Mouse (Mus musculus): ENCODE results near the gene Phrf1.

Gene Phrf1

DNA sequence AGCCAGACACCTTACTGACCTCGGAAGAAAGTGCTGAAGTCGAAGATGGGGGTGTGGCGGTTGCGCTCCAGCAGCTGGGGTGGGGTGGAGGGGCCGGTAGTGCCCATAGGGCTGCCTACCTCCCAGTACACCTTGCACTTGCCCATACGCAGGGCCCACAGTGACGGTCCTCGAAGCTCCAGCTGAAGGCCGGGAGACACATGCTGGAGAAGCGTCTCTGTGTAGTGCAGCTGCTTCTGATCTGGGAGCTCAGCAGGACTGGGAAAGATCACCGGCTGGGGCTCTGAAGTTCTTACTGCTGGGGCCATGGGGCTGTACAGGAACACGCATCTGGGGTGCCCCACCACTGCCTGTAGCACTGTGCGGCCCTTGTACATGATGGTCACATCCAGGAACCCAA lies 35.1 kb downstream of the Phrf1 start:
- POLR2A ChIA-PET: interaction anchor here in 3 of 4 experiments (0.7 to 2.2 kb wide), 22 partner anchors 9 to 142 kb away, joined by 3 to 10 read pairs (median 4); partner anchors contain the start of genes Deaf1 (in 1 of the 3), Rassf7 (in 1 of the 3) and Tmem80 (in 1 of the 3)
- CTCF ChIA-PET: interaction anchor here (0.5 to 1.4 kb wide), 13 partner anchors 10 to 422 kb away, joined by 3 to 5 read pairs (median 3); partner anchors contain the start of gene Sct (in 2 of the 4)

DNA sequence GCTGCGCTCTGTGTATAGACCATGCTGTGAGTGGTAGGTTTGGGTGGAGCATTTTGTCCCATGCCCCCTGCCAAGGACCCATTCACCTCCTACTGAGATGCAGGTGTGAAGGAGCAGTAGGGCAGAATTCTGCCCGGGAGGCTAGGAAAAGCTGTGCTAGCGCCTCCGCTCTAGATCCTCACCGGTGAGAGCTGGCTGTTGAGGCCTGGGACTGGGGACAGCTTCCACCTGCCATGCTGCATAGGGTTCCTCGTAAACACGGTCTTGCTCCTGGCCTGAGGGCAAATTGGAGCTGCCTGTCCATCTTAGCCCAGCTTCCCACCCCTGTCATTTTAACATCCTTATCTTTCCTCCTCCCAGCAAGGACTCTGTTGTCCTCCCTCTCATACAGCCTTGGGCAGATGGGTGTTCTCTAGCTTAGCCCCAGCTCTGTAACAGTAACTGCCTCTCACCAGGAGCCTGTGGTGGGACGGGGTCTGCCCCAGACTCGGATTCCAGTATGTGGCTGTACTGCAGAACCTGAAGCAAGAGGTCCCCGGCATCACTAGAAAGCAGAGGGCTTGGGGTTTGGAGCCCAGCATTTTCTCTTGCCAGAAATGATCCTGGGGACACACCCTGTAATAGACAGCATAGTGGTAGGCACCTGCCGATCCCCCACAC lies 35.6 kb downstream of the Phrf1 start:
- ChIA-PET POLR2A (interaction anchor here (0.7 to 2.2 kb wide), 24 partner anchors 9 to 179 kb away, joined by 3 to 11 read pairs (median 4); partner anchors contain the start of genes Deaf1 (in 1 of the 4), Rassf7 (in 1 of the 4) and Tmem80 (in 1 of the 4)), CTCF (interaction anchor here in 3 of 4 experiments (0.6 to 1.4 kb wide), 10 partner anchors 11 to 422 kb away, joined by 3 to 5 read pairs (median 4); partner anchors contain the start of gene Sct (in 2 of the 3))

DNA sequence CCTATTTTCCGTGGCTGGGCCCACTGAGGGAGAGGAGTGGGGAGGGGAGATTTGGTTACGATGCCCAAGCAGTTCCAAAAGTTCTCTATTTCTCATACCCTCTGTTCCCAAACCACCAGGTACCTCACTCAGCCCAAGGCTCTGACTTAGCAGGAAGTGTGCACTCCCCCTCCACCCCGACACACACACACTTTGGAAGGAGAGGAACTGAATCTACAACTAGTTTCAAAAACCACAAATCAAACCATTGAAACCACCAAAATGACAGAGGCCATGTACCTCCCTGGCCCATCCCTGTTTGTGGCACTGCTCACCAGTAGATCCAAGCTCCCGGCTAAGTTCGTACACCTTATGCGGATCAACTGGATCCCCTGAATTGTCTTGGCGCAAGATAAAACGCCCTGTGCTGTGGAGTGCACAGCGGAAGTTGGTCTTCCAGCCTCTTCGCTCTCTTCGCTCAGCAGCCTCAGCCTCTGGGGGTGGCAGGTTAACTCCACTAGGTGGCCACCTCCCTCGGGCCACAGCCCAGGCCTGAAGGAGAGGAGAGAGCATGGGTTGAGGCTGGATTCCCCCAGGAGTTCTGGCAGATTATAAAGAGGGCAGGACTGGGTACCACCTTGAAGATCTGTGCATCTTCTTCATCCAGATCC lies 36.3 kb downstream of the Phrf1 start:
- ChIA-PET CTCF (interaction anchor here in 3 of 4 experiments (1.1 to 1.4 kb wide), 5 partner anchors 11 to 204 kb away, joined by 3 to 5 read pairs (median 4); no protein-coding TSS in a partner anchor), POLR2A (interaction anchor here in 2 of 4 experiments (0.7 to 2.2 kb wide), 10 partner anchors 10 to 178 kb away, joined by 3 to 11 read pairs (median 4); partner anchors contain the start of genes Deaf1 (in 1 of the 2), Eps8l2 (in 1 of the 2) and Tmem80 (in 1 of the 2))

- CTCF ChIA-PET: interaction anchor here in 1 of 4 experiments (0.6 kb wide), 1 partner anchor 11 kb away, joined by 5 read pairs; the partner anchor contains the start of gene Cdhr5
- POLR2A ChIA-PET: interaction anchor here in 2 of 4 experiments (0.8 to 1.3 kb wide), 5 partner anchors 29 to 73 kb away, joined by 3 to 4 read pairs (median 3); partner anchors contain the start of genes Eps8l2 (in 1 of the 2) and Rassf7 (in 1 of the 2)
Measured at GRCm38 (mm10) chr7:141265411-141265738, 36.8 kb downstream of the Phrf1 start.

- POLR2A ChIA-PET: interaction anchor here in 2 of 4 experiments (0.6 to 1.5 kb wide), 8 partner anchors 11 to 72 kb away, joined by 3 to 4 read pairs (median 3); partner anchors contain the start of genes Eps8l2 (in 1 of the 2), Rassf7 (in 1 of the 2) and Sct (in 1 of the 2)
- CTCF ChIA-PET: interaction anchor here in 3 of 4 experiments (0.6 to 1.2 kb wide), 4 partner anchors 11 to 90 kb away, joined by 3 to 5 read pairs (median 3); partner anchors contain the start of genes Sct (in 2 of the 3) and Cdhr5 (in 1 of the 3)
Measured at GRCm38 (mm10) chr7:141265739-141266561, 37.4 kb downstream of the Phrf1 start, which contains the start of gene Irf7. Irf7 (minus strand) TSS chr7:141266481.

GRCm38 (mm10) chr7:141268466-141269272 lies 40.1 kb downstream of the Phrf1 start:
- CTCF ChIA-PET: interaction anchor here in 2 of 4 experiments (0.5 to 1.3 kb wide), 4 partner anchors 10 to 242 kb away, joined by 3 to 5 read pairs (median 3); partner anchors contain the start of gene Sct (in 1 of the 2)
- POLR2A ChIA-PET: interaction anchor here in 2 of 4 experiments (0.6 to 3.1 kb wide), 16 partner anchors 8 to 653 kb away, joined by 3 to 9 read pairs (median 3); partner anchors contain the start of genes Cdhr5 (in 1 of the 2), Rassf7 (in 1 of the 2), Rnh1 (in 1 of the 2) and Sct (in 1 of the 2)

GRCm38 (mm10) chr7:141269273-141269545 lies 40.6 kb downstream of the Phrf1 start:
- ChIA-PET POLR2A (interaction anchor here in 2 of 4 experiments (0.6 to 3.1 kb wide), 13 partner anchors 10 to 653 kb away, joined by 3 to 9 read pairs (median 3); partner anchors contain the start of genes Rassf7 (in 1 of the 2), Sct (in 1 of the 2) and Taldo1 (in 1 of the 2)), CTCF (interaction anchor here in 2 of 4 experiments (0.5 to 1.3 kb wide), 3 partner anchors 10 to 242 kb away, joined by 3 read pairs; partner anchors contain the start of gene Sct (in 1 of the 2))

DNA sequence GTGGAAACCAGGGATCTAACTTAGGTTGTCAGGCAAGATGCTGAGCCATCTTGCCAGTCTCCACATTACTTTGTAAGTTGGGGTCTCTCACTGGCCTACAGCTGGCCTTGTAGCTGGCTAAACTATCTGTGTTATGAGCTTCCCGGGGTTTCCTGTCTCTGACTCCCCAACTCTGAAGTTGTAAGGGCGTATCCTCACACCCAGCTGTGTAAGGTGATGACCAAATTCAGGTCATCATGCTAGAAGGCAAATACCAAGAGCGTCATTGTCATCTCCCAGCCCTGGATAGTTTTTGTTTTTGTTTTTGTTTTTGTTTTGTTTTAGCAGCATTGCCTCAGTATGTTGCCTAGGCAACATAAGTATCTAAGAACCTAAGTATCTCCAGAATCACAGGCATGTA lies 42.0 kb downstream of the Phrf1 start:
- POLR2A ChIA-PET: interaction anchor here in 2 of 4 experiments (1.1 to 3.1 kb wide), 2 partner anchors 9 to 93 kb away, joined by 4 to 9 read pairs; partner anchors contain the start of gene Sct (in 1 of the 2)
- CTCF ChIA-PET: no interaction called here

GRCm38 (mm10) chr7:141275356-141275755 lies 46.8 kb downstream of the Phrf1 start:
- ChIA-PET POLR2A (interaction anchor here in 1 of 4 experiments (0.8 to 1.4 kb wide), 3 partner anchors 9 to 82 kb away, joined by 3 to 5 read pairs (median 3); partner anchors contain the start of genes Hras and Lrrc56), CTCF (interaction anchor here in 1 of 4 experiments (0.7 kb wide), 1 partner anchor 13 kb away, joined by 4 read pairs; no protein-coding TSS in a partner anchor)

- ChIA-PET CTCF (interaction anchor here (0.5 to 1.6 kb wide), 4 partner anchors 9 to 470 kb away, joined by 3 to 5 read pairs (median 4); no protein-coding TSS in a partner anchor), POLR2A (interaction anchor here in 3 of 4 experiments (0.8 to 4.0 kb wide), 15 partner anchors 8 to 419 kb away, joined by 3 to 32 read pairs (median 3); partner anchors contain the start of genes Bet1l (in 1 of the 3), Drd4 (in 1 of the 3), Rassf7 (in 1 of the 3) and Rnh1 (in 1 of the 3))
Measured at GRCm38 (mm10) chr7:141276546-141276945, 48.0 kb downstream of the Phrf1 start, which contains the start of gene Cdhr5. Cdhr5 (minus strand) TSS chr7:141276786.

DNA sequence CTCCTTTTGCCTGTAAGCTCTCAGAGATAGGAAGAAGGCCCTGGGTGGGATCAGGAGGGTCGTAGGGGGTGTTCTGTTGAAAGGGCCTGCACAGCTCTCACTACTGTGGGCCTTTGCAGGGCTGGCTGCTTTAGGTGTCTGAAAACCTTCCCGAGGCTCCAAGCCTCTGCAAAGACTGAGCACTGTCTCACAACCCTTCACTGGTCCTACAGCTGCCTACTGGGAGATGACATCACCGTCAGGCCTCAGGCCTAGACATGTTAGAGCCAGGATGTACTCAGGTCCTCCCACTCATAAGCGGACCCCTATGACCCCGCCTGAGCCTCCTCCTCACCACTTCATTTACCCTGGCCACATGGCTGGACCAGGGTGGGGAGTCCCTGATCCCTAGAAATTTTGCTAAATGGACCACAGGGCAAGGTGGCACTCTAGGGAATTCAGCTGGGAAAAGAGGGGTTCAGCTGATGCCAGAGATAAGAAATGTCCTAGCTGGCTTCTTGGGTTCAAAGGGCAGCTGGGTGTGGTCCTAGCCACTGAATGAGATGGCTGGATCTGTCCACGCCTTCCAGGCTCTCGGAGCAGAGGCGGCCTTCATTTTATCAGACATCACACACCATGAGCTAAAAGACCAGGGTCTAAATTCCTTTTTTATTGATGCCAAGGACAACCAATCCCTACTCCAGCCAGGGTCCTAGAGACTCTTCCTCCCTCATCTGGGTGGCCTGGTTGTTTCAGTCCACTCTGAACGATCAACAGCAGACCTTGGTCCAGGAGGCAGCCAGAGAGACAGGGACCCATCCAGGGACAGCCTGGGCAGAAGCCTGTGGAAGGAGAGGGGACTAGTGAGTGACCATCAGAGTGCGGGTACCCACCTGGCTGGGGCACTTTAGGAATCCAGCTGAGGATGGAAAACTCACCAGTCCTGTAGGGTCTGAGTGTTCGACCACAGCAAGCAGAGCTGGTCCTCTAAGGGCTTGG lies 49.4 kb downstream of the Phrf1 start:
- CTCF ChIA-PET: interaction anchor here in 3 of 4 experiments (0.7 to 1.8 kb wide), 19 partner anchors 8 to 206 kb away, joined by 3 to 7 read pairs (median 4); partner anchors contain the start of genes Eps8l2 (in 1 of the 3), Irf7 (in 1 of the 3) and Taldo1 (in 1 of the 3)

GRCm38 (mm10) chr7:141278766-141279590 lies 50.4 kb downstream of the Phrf1 start, which contains the start of gene Sct:
Sct (minus strand) TSS chr7:141279133.
- POLR2A ChIA-PET: interaction anchor here in 3 of 4 experiments (0.8 to 4.0 kb wide), 36 partner anchors 9 to 320 kb away, joined by 3 to 32 read pairs (median 4); partner anchors contain the start of genes Taldo1 (in 2 of the 3), Deaf1 (in 1 of the 3), Irf7 (in 1 of the 3) and Rassf7 (in 1 of the 3)
- CTCF ChIA-PET: interaction anchor here (0.5 to 1.8 kb wide), 27 partner anchors 9 to 202 kb away, joined by 3 to 10 read pairs (median 3); partner anchors contain the start of genes Irf7 (in 2 of the 4), Taldo1 (in 2 of the 4) and Eps8l2 (in 1 of the 4)

More for the DNA sequence above, 49.4 kb downstream of the Phrf1 start:
- POLR2A ChIA-PET: interaction anchor here in 3 of 4 experiments (0.8 to 4.0 kb wide), 31 partner anchors 7 to 319 kb away, joined by 3 to 32 read pairs (median 3); partner anchors contain the start of genes Deaf1 (in 1 of the 3), Drd4 (in 1 of the 3), Irf7 (in 1 of the 3) and Rassf7 (in 1 of the 3)

DNA sequence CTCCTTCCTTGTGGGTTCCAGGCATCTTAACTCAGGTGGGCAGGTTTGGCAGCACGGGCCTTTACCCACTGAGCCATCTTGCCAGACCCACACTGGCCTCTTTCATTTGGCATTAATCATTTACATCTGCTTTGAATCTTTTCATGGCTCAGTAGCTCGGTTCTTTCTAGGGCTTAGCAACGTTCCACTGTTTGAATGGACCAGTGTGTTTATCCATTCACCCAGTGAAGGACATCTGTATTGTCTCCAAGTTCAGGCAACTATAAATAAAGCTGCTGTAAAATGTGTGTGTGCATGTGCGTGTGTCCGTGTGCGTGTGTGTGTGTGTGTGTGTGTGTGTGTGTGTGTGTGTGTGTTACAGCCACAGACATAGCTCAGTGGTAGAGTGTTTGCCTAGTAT lies 52.9 kb downstream of the Phrf1 start:
- ChIA-PET CTCF (interaction anchor here in 1 of 4 experiments (1.6 kb wide), 1 partner anchor 29 kb away, joined by 4 read pairs; no protein-coding TSS in a partner anchor), POLR2A (interaction anchor here in 2 of 4 experiments (0.6 to 1.4 kb wide), 6 partner anchors 7 to 950 kb away, joined by 3 to 4 read pairs (median 3); no protein-coding TSS in a partner anchor)

Measured in embryonic stem cell, embryonic (primary cell).